Mouse (Mus musculus) intestine, postnatal 0 days (tissue): ENCODE measurements at regions not wholly inside any gene's neighbourhood (a gene's known extent, or its start where the extent isn't known, plus 50 kb on each side); places are given as distances from the start of the nearest gene placed in this dataset.

Experiments
- ATAC-seq: fragments of 200-750 bp; cut with Nextera tagmentation; 2 replicates; pipeline ENCODE4 v1.8.0; 2017; ENCODE audit warnings: mild to moderate bottlenecking, moderate TSS enrichment, moderate library complexity
- H3K27ac ChIP-seq: fragments of 300-500 bp; sonication (generic); 2 replicates; pipeline ENCODE4 v1.5.1; 2014; ENCODE audit warnings: mild to moderate bottlenecking, low read depth, low read length, moderate library complexity
- H3K27me3 ChIP-seq: fragments of 300-500 bp; sonication (generic); replicated peaks from 2 replicates; pipeline ENCODE4 v1.6.1; 2014; ENCODE audit warnings: low read length, mixed read lengths; ENCODE audit not compliant: control insufficient read depth, insufficient read depth
- H3K36me3 ChIP-seq: fragments of 300-500 bp; sonication (generic); 2 replicates; pipeline ENCODE4 v1.6.1; 2014; ENCODE audit warnings: mild to moderate bottlenecking, moderate library complexity; ENCODE audit not compliant: control insufficient read depth, insufficient read depth
- H3K4me1 ChIP-seq: fragments of 300-500 bp; sonication (generic); replicated peaks from 2 replicates; pipeline ENCODE4 v1.6.1; 2014; ENCODE audit warnings: antibody characterized with exemption, low read length, mixed read lengths; ENCODE audit not compliant: control insufficient read depth, insufficient read depth
- H3K4me2 ChIP-seq: fragments of 300-500 bp; sonication (generic); replicated peaks from 2 replicates; pipeline ENCODE4 v1.6.1; 2014; ENCODE audit warnings: low read depth, mild to moderate bottlenecking, moderate library complexity
- H3K4me3 ChIP-seq: fragments of 300-500 bp; sonication (generic); 2 replicates; pipeline ENCODE4 v1.5.1; 2014; ENCODE audit warnings: low read depth, low read length
- H3K9ac ChIP-seq: fragments of 300-500 bp; sonication (generic); 2 replicates; pipeline ENCODE4 v1.6.1; 2014; ENCODE audit warnings: mild to moderate bottlenecking, low read depth, low read length
- H3K9me3 ChIP-seq: fragments of 300-500 bp; sonication (generic); 2 replicates; pipeline ENCODE4 v1.6.1; 2016; ENCODE audit warnings: mixed run types; ENCODE audit not compliant: control insufficient read depth
- CTCF ChIP-seq: sonication (generic); IDR thresholded peaks from 2 replicates; pipeline ENCODE4 v1.5.1; 2016; ENCODE audit warnings: low read depth, mild to moderate bottlenecking, control low read depth, antibody characterized with exemption, moderate library complexity
- WGBS: fragments of 180-500 bp; shearing (Covaris S2); extraction: QIAGEN DNeasy Blood & Tissue Kit; methylation state at CpG from one replicate; pipeline ENCODE4 v1.1.7; 2014; 5-methylcytosine and 5-hydroxymethylcytosine counted together

DNA sequence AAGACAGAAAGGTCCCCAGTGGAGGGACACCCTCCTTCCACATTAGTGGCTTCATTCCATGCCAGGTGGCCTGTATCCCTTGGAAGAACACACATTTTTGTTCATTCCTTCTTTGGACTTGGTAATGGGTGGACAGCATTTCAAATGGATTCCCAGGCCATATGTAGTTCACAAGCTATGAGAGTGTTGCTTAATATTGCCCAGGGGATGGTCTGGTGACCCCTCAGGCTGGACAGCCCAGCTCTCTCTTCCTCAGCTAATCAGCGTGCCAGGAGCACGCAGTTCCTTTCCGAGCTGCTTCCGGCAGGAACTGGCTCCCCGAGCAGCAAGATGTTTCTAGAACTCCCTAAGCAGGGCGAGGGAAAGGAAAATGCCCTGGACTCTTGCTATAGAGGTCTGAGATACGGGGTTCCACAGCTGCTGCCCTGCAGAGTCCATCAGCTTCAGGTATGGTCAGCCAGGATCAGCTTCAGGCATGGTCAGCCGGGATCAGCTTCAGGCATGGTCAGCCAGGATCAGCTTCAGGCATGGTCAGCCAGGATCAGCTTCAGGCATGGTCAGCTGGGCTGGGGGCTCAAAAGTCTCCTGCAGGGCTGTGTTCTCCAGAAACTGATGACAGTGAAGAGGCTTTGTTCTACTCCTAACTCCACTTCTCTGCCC, 146.9 kb upstream of the Tmem45b start:
- Histone ChIP-seq H3K36me3 (no peaks in the 10 kb centered on the region), H3K4me3 (no peak overlapping the region), H3K9ac (no peak overlapping the region), H3K9me3 (no peaks in the 10 kb centered on the region), H3K4me1 (no peaks in the 10 kb centered on the region), H3K4me2 (no peak overlapping the region), H3K27ac (no peak overlapping the region), H3K27me3 (no peaks in the 10 kb centered on the region)
- TF ChIP-seq CTCF, result no peak
- ATAC-seq, result no peak
- 76% methylated on average over 8 of the region's 8 CpGs for WGBS

DNA sequence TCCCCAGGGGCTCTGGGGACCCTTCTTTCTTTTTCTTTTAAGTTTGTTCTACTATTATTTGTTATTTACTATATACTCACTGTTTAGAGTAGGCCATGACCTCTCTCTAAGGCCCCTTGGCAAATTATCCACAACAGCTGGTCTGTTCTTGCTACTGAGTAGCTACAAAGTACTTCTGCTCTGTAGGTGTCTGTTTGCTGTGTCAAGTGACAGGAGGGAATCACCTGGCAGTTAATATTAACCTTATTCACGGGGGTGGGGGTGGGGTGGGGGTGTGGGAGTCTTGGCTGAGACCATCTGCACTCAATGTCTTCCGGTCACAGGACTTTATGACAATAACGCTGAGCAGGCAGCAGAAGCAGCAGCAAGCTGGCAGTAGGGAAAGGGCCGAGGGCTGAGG, 146.4 kb upstream of the Tmem45b start:
- H3K4me1 ChIP-seq, result no peaks in the 10 kb centered on the region
- H3K9me3 ChIP-seq, result no peaks in the 10 kb centered on the region
- no peak for ATAC-seq
- H3K27ac ChIP-seq, result no peak overlapping the region
- no peak overlapping the region for H3K9ac ChIP-seq
- H3K36me3 ChIP-seq, result no peaks in the 10 kb centered on the region
- no peaks in the 10 kb centered on the region for H3K27me3 ChIP-seq
- H3K4me2 ChIP-seq, result no peak overlapping the region
- 23% methylated on average over 4 of the region's 4 CpGs for WGBS
- H3K4me3 ChIP-seq, result no peak overlapping the region
- no peak for TF ChIP-seq CTCF

DNA sequence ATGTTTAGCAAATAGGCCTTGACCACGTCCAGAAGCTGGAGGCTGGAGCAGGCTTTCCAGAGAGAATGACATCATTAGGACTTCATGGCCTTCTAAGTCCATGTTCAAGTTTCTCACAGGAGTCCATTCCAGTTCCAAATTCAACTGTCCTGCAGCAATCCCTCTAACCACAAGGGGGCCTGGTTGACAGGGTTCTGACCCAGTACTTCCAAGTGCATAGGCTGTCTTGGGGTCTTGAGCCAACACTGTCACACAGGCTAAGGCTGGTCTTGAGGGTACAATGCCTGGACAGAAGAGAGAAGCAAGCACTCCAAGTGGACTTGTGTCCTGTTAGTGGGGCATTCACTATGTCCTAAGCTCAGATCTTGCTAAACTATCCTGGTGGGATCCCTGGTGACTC, 145.9 kb upstream of the Tmem45b start:
- Histone ChIP-seq H3K4me1 (no peaks in the 10 kb centered on the region), H3K27ac (no peak overlapping the region), H3K4me3 (no peak overlapping the region), H3K9ac (no peak overlapping the region), H3K4me2 (no peak overlapping the region), H3K9me3 (no peaks in the 10 kb centered on the region), H3K36me3 (no peaks in the 10 kb centered on the region), H3K27me3 (no peaks in the 10 kb centered on the region)
- ATAC-seq, result no peak
- TF ChIP-seq CTCF, result peak; percentile 75
- 56% methylated on average over 1 of the region's 1 CpGs for WGBS

DNA sequence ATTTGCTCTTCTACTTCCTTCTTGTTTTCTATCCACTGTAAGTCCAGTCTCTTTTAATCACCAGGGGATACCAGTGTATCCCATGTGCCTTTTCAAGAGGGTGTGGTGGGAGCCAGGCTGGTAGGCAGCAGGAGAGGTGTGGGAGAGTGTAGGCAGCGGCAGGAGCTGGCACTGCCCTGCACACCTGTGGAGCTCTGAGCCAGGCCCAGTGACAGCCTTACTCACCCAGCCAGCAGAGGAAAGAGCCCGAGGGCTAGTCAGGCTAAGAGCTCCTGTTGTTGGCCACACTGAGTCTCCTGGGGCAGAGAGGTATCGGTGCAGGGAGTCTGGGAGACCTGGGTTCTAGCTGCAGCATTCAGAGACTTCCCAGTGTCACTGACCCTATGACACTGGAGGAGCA, 145.5 kb upstream of the Tmem45b start:
- no peak overlapping the region for H3K9ac ChIP-seq
- no peak for ATAC-seq
- no peak overlapping the region for H3K27ac ChIP-seq
- WGBS, result 83% methylated on average over 3 of the region's 3 CpGs
- no peaks in the 10 kb centered on the region for H3K36me3 ChIP-seq
- H3K4me1 ChIP-seq, result no peaks in the 10 kb centered on the region
- TF ChIP-seq CTCF, result no peak
- no peaks in the 10 kb centered on the region for H3K9me3 ChIP-seq
- no peak overlapping the region for H3K4me3 ChIP-seq
- no peak overlapping the region for H3K4me2 ChIP-seq
- H3K27me3 ChIP-seq, result no peaks in the 10 kb centered on the region

DNA sequence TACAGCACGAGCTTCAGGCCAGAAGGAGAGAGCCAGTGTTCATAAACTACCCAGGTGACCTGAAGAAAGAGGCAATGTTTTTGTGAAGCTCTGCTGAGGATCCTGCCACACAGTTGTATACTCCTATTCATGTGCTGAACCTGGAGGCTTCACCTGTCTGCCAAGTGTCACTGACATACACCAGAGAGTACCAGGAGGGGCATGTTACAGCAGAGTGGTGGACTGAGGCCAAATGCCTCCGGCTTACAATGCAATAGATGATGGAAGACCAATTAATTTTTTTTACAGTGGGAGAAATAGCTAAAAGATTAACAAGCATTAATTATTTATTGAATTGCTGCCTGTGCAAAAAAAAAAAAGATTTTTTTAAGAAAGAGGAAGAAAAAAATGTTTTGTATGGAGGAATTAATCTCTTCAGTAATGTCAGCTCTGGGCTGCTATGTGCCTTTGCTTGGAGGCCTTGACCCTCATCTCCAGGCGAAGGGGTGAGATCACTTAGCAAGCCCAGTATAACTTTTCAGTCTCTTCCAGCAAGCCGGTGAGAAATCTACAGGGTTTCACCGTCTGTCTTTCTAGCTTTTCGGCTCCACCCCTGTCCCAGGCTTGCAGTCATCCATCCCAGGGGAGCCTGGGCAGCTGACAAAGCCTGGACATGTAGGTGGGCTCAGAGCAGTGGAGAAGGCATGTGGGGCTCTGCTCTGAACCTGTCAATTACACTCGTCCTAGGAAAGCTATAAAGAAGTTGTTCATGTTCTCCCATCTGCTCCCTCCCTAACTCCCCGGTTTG, 144.0 kb upstream of the Tmem45b start:
- WGBS, result 72% methylated on average over 8 of the region's 8 CpGs
- H3K4me3 ChIP-seq, result no peak overlapping the region
- no peak for TF ChIP-seq CTCF
- no peaks in the 10 kb centered on the region for H3K36me3 ChIP-seq
- no peaks in the 10 kb centered on the region for H3K27me3 ChIP-seq
- H3K4me1 ChIP-seq, result no peaks in the 10 kb centered on the region; the same call in 1 of the 2 replicates
- no peak overlapping the region for H3K4me2 ChIP-seq
- ATAC-seq, result no peak
- no peak overlapping the region for H3K9ac ChIP-seq
- no peak overlapping the region for H3K27ac ChIP-seq
- H3K9me3 ChIP-seq, result no peaks in the 10 kb centered on the region

DNA sequence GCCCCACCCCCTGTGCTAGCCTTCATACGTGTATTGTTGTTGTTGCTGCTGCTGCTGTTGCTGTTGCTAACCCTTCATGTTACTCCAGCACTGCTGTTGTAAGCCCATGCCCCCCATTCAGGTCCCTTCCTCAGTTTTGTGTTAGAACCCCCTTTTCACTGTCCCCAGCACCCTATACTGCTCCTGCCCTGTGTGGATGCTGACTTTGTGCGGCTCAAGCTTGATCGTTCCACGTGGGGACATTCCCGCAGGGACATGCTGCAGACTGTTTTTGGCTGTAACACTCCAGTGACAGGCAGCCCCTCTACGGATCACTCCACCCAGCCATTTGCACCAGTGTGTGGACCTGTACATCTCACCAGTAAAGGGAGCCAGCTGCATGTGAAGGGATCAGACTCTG, 142.7 kb upstream of the Tmem45b start:
- no peak overlapping the region for H3K9ac ChIP-seq
- H3K36me3 ChIP-seq, result no peaks in the 10 kb centered on the region
- WGBS, result 87% methylated on average over 6 of the region's 6 CpGs
- no peak overlapping the region for H3K4me3 ChIP-seq
- no peaks in the 10 kb centered on the region for H3K9me3 ChIP-seq
- H3K4me1 ChIP-seq, result peaks cover 2% of the 10 kb centered on the region; the same call in 1 of the 2 replicates
- no peak for TF ChIP-seq CTCF
- no peak overlapping the region for H3K4me2 ChIP-seq
- H3K27me3 ChIP-seq, result no peaks in the 10 kb centered on the region
- no peak overlapping the region for H3K27ac ChIP-seq
- no peak for ATAC-seq
